In genomic region chr17:35813245-35813647, GRCm38 (mm10) we compare ENCODE assay signal across 8 mouse cellular contexts. TPM values are rescaled to one million over a fixed set of nuclear protein-coding genes. Genes with fewer than 3 reads are reported as not detected.
DNase-seq lines count a peak whose midpoint lies in the region; ATAC-seq and TF ChIP-seq lines count a peak whose summit lies in the region.

No protein-coding gene starts in this region.

- peak; percentile 76 for ATAC-seq in common myeloid progenitor, adult 5-6 weeks (replicated peaks; ENCODE audit: low read depth, poor library complexity, severe bottlenecking)
- peak; percentile 67 for ATAC-seq in kidney, postnatal 0 days (replicated peaks; ENCODE audit: low FRiP score, low read depth)
- ATAC-seq in stomach, embryonic 15.5 days (ENCODE audit: insufficient read depth, low FRiP score, low read depth), result peak; percentile 71

- 31% methylated on average over 7 of the region's 7 CpGs for WGBS in kidney, postnatal 0 days
- 24% methylated on average over 7 of the region's 7 CpGs for WGBS in stomach, embryonic 15.5 days

- H3K4me1 ChIP-seq in kidney, postnatal 0 days (replicated peaks; ENCODE audit: insufficient read depth, low read length), result peaks cover 31% of the 10 kb centered on the region
- peaks cover 29% of the 10 kb centered on the region for H3K4me1 ChIP-seq in stomach, embryonic 15.5 days

- no peak for TF ChIP-seq CTCF in kidney, postnatal 0 days (IDR thresholded peaks at IDR 0.05; ENCODE audit: low read depth)

- H3K4me3 ChIP-seq in kidney, postnatal 0 days (replicated peaks; ENCODE audit: low read depth, low read length), result no peak overlapping the region
- no peak overlapping the region for H3K4me3 ChIP-seq in stomach, embryonic 15.5 days (replicated peaks)

- no peaks in the 10 kb centered on the region for H3K9me3 ChIP-seq in kidney, postnatal 0 days (replicated peaks; ENCODE audit: low read length)
- no peaks in the 10 kb centered on the region for H3K9me3 ChIP-seq in stomach, embryonic 15.5 days

- H3K9ac ChIP-seq in kidney, postnatal 0 days (ENCODE audit: low read depth, low read length), result no peak overlapping the region
- no peak overlapping the region for H3K9ac ChIP-seq in stomach, embryonic 15.5 days

- H3K4me2 ChIP-seq in kidney, postnatal 0 days (ENCODE audit: low read length), result no peak overlapping the region
- peak overlapping the region; percentile 1; the same call in 1 of the 2 replicates for H3K4me2 ChIP-seq in stomach, embryonic 15.5 days

- peak; percentile 29 for DNase-seq in cerebellum, adult 9-10 months
- no peak for DNase-seq in cerebellum, adult 9-11 months
- DNase-seq in 3134 (ENCODE audit: extremely low read depth, insufficient read length, low spot score), result peak; percentile 92
- DNase-seq in heart, adult 9 months (ENCODE audit: low spot score in 2 of 2), result peak; percentile 96 to 97
- DNase-seq in kidney, postnatal 0 days (ENCODE audit: low spot score), result peak; percentile 86
- DNase-seq in lung, postnatal 14 days, result peak; percentile 99

- H3K27ac ChIP-seq in kidney, postnatal 0 days, result peak overlapping the region; percentile 89
- H3K27ac ChIP-seq in stomach, embryonic 15.5 days, result peak overlapping the region; percentile 78

- no peaks in the 10 kb centered on the region for H3K36me3 ChIP-seq in kidney, postnatal 0 days (ENCODE audit: insufficient read depth, low read length)
- no peaks in the 10 kb centered on the region for H3K36me3 ChIP-seq in stomach, embryonic 15.5 days

- no peaks in the 10 kb centered on the region for H3K27me3 ChIP-seq in kidney, postnatal 0 days (ENCODE audit: insufficient read depth, low read length)
- H3K27me3 ChIP-seq in stomach, embryonic 15.5 days (replicated peaks), result no peaks in the 10 kb centered on the region

RNA-seq across cellular contexts. Expression of gene Ier3, which starts 8.2 kb away (rescaled TPM):
- 66.9 and 67.4 TPM in 2 replicates for total RNA-seq in common myeloid progenitor, adult 5-6 weeks (2017)
- 83.6 and 93.1 TPM in 2 replicates for polyA plus RNA-seq in kidney, postnatal 0 days (2015; fragmentation: Nextera tagmentation; extraction: Ambion mirVana)
- polyA plus RNA-seq in stomach, embryonic 15.5 days (2015; fragmentation: Nextera tagmentation; extraction: Ambion mirVana), result 14.5 and 16.7 TPM in 2 replicates

RNA-seq across cellular contexts. Expression of gene Flot1, which starts 9.8 kb away (rescaled TPM):
- total RNA-seq in common myeloid progenitor, adult 5-6 weeks (2017), result 62.8 and 68.5 TPM in 2 replicates
- 52.2 and 54.5 TPM in 2 replicates for polyA plus RNA-seq in kidney, postnatal 0 days (2015; fragmentation: Nextera tagmentation; extraction: Ambion mirVana)
- 45.3 and 46.0 TPM in 2 replicates for polyA plus RNA-seq in stomach, embryonic 15.5 days (2015; fragmentation: Nextera tagmentation; extraction: Ambion mirVana)

RNA-seq across cellular contexts. Expression of gene Tubb5, which starts 24.9 kb away (rescaled TPM):
- 922 and 1,068 TPM in 2 replicates for total RNA-seq in common myeloid progenitor, adult 5-6 weeks (2017)
- polyA plus RNA-seq in kidney, postnatal 0 days (2015; fragmentation: Nextera tagmentation; extraction: Ambion mirVana), result 503 and 575 TPM in 2 replicates
- polyA plus RNA-seq in stomach, embryonic 15.5 days (2015; fragmentation: Nextera tagmentation; extraction: Ambion mirVana), result 762 and 772 TPM in 2 replicates

RNA-seq across cellular contexts. Expression of gene Mdc1, which starts 28.1 kb away (rescaled TPM):
- 27.0 and 39.0 TPM in 2 replicates for total RNA-seq in common myeloid progenitor, adult 5-6 weeks (2017)
- polyA plus RNA-seq in kidney, postnatal 0 days (2015; fragmentation: Nextera tagmentation; extraction: Ambion mirVana), result 5.4 and 5.6 TPM in 2 replicates
- polyA plus RNA-seq in stomach, embryonic 15.5 days (2015; fragmentation: Nextera tagmentation; extraction: Ambion mirVana), result 15.2 and 19.7 TPM in 2 replicates

RNA-seq across cellular contexts. Expression of gene Nrm, which starts 47.9 kb away (rescaled TPM):
- total RNA-seq in common myeloid progenitor, adult 5-6 weeks (2017), result 55.1 and 58.3 TPM in 2 replicates
- polyA plus RNA-seq in kidney, postnatal 0 days (2015; fragmentation: Nextera tagmentation; extraction: Ambion mirVana), result 36.9 and 44.6 TPM in 2 replicates
- 54.0 and 54.7 TPM in 2 replicates for polyA plus RNA-seq in stomach, embryonic 15.5 days (2015; fragmentation: Nextera tagmentation; extraction: Ambion mirVana)
